Mouse (Mus musculus) lung, embryonic 14.5 days (tissue): ENCODE results near the gene Sccpdh. TPM values are rescaled to one million over a fixed set of nuclear protein-coding genes. Genes with fewer than 3 reads are reported as not detected.
"Not testable (repeated sequence)": the region's sequence is repeated elsewhere in the genome, so short reads cannot be mapped to it uniquely, and the experiment has no call there.

Experiments used
- ATAC-seq: fragments of 200-750 bp; cut with Nextera tagmentation; 2 replicates; pipeline ENCODE4 v1.8.0; 2017; ENCODE audit warnings: mild to moderate bottlenecking, moderate TSS enrichment, moderate library complexity; ENCODE audit not compliant: insufficient read depth
- DNase-seq: peaks from one replicate; pipeline ENCODE4 v3.0.0-alpha.2; 2015
- H3K27ac ChIP-seq: fragments of 300-500 bp; sonication (generic); 2 replicates; pipeline ENCODE4 v1.5.1; 2014; ENCODE audit warnings: low read depth, mild to moderate bottlenecking, moderate library complexity
- H3K27me3 ChIP-seq: fragments of 300-500 bp; sonication (generic); 2 replicates; pipeline ENCODE4 v1.6.1; 2014; ENCODE audit warnings: low read length, control low read depth; ENCODE audit not compliant: insufficient read depth
- H3K36me3 ChIP-seq: fragments of 300-500 bp; sonication (generic); 2 replicates; pipeline ENCODE4 v1.6.1; 2014; ENCODE audit warnings: control low read depth; ENCODE audit not compliant: insufficient read depth
- H3K4me1 ChIP-seq: fragments of 300-500 bp; sonication (generic); 2 replicates; pipeline ENCODE4 v1.6.1; 2014; ENCODE audit warnings: antibody characterized with exemption, control low read depth; ENCODE audit not compliant: insufficient read depth
- H3K4me2 ChIP-seq: fragments of 300-500 bp; sonication (generic); 2 replicates; pipeline ENCODE4 v1.6.1; 2014; ENCODE audit warnings: mild to moderate bottlenecking
- H3K4me3 ChIP-seq: fragments of 300-500 bp; sonication (generic); 2 replicates; pipeline ENCODE4 v1.5.1; 2014; ENCODE audit warnings: low read depth, low read length
- H3K9ac ChIP-seq: fragments of 300-500 bp; sonication (generic); 2 replicates; pipeline ENCODE4 v1.6.1; 2014
- H3K9me3 ChIP-seq: fragments of 300-500 bp; sonication (generic); 2 replicates; pipeline ENCODE4 v1.6.1; 2016; ENCODE audit warnings: low read depth, low read length, control low read depth
- CTCF ChIP-seq: IDR thresholded peaks from 2 replicates; pipeline ENCODE4 v1.5.1; 2016; ENCODE audit warnings: antibody characterized with exemption, low read depth
- WGBS: fragments of 180-500 bp; shearing (Covaris S2); extraction: QIAGEN DNeasy Blood & Tissue Kit; methylation state at CpG from one replicate; pipeline ENCODE4 v1.1.7; 2014; 5-methylcytosine and 5-hydroxymethylcytosine counted together
- polyA plus RNA-seq: library from polyadenylated mRNA; unstranded; fragments of >200 nt; fragmentation: Nextera tagmentation; extraction: Ambion mirVana; gene quantifications from 2 replicates; pipeline ENCODE4 v1.2.1, GENCODE M21; 2014

The Sccpdh gene
- polyA plus RNA-seq, 1 experiment from 2014 or later, result 69.9 TPM

- no peak overlapping the region for H3K9ac ChIP-seq
- H3K36me3 ChIP-seq, result no peaks in the 10 kb centered on the region
- DNase-seq, result no peak
- TF ChIP-seq CTCF, result no peak
- ATAC-seq, result no peak
- no peak overlapping the region for H3K4me2 ChIP-seq
- no peaks in the 10 kb centered on the region for H3K4me1 ChIP-seq
- H3K9me3 ChIP-seq, result no peaks in the 10 kb centered on the region
- H3K27ac ChIP-seq, result no peak overlapping the region
- 77% methylated on average over 11 of the region's 11 CpGs for WGBS
- no peak overlapping the region for H3K4me3 ChIP-seq
- H3K27me3 ChIP-seq, result no peaks in the 10 kb centered on the region
Measured at GRCm38 (mm10) chr1:179632746-179633413, 35.1 kb upstream of the Sccpdh start.

GRCm38 (mm10) chr1:179633414-179633752 is 34.6 kb upstream of the Sccpdh start:
- Histone ChIP-seq H3K36me3 (no peaks in the 10 kb centered on the region), H3K9ac (no peak overlapping the region), H3K9me3 (no peaks in the 10 kb centered on the region), H3K4me1 (no peaks in the 10 kb centered on the region), H3K27ac (no peak overlapping the region), H3K27me3 (no peaks in the 10 kb centered on the region), H3K4me2 (no peak overlapping the region), H3K4me3 (no peak overlapping the region)
- no peak for ATAC-seq
- 30% methylated on average over 1 of the region's 1 CpGs for WGBS
- DNase-seq, result peak; percentile 74
- peak; percentile 69 for TF ChIP-seq CTCF

GRCm38 (mm10) chr1:179634159-179634558 is 33.9 kb upstream of the Sccpdh start:
- Histone ChIP-seq H3K27ac (no peak overlapping the region), H3K4me3 (no peak overlapping the region), H3K9me3 (no peaks in the 10 kb centered on the region), H3K9ac (no peak overlapping the region), H3K4me1 (no peaks in the 10 kb centered on the region), H3K4me2 (no peak overlapping the region), H3K27me3 (no peaks in the 10 kb centered on the region), H3K36me3 (no peaks in the 10 kb centered on the region)
- DNase-seq (no peak), ATAC-seq (no peak)
- whole genome bisulfite sequencing, result 75% methylated on average over 3 of the region's 3 CpGs
- peak; percentile 14; the same call in 1 of the 2 replicates for TF ChIP-seq CTCF

GRCm38 (mm10) chr1:179642726-179643125 is 25.3 kb upstream of the Sccpdh start:
- H3K9ac ChIP-seq, result no peak overlapping the region
- 82% methylated on average over 4 of the region's 4 CpGs for WGBS
- H3K9me3 ChIP-seq, result no peaks in the 10 kb centered on the region
- DNase-seq (no peak), ATAC-seq (no peak)
- no peaks in the 10 kb centered on the region for H3K27me3 ChIP-seq
- H3K4me1 ChIP-seq, result no peaks in the 10 kb centered on the region
- H3K4me2 ChIP-seq, result no peak overlapping the region
- H3K4me3 ChIP-seq, result no peak overlapping the region
- H3K27ac ChIP-seq, result no peak overlapping the region
- TF ChIP-seq CTCF, result no peak
- H3K36me3 ChIP-seq, result no peaks in the 10 kb centered on the region

- TF ChIP-seq CTCF, result no peak
- ATAC-seq, result no peak
- Histone ChIP-seq H3K4me1 (no peaks in the 10 kb centered on the region), H3K27me3 (no peaks in the 10 kb centered on the region), H3K4me2 (no peak overlapping the region), H3K4me3 (no peak overlapping the region), H3K36me3 (no peaks in the 10 kb centered on the region), H3K27ac (no peak overlapping the region), H3K9me3 (no peaks in the 10 kb centered on the region), H3K9ac (no peak overlapping the region)
- WGBS, result 58% methylated on average over 3 of the region's 3 CpGs
- DNase-seq, result no peak
Measured at GRCm38 (mm10) chr1:179644151-179644550, 23.9 kb upstream of the Sccpdh start.

- peak; percentile 91 for ATAC-seq
- DNase-seq, result peak; percentile 95
- Histone ChIP-seq H3K27me3 (no peaks in the 10 kb centered on the region), H3K9ac (no peak overlapping the region), H3K4me3 (no peak overlapping the region), H3K27ac (no peak overlapping the region), H3K4me2 (peak overlapping the region; percentile 48), H3K4me1 (no peaks in the 10 kb centered on the region), H3K9me3 (no peaks in the 10 kb centered on the region), H3K36me3 (no peaks in the 10 kb centered on the region)
- WGBS, result 61% methylated on average over 13 of the region's 13 CpGs
- TF ChIP-seq CTCF, result peak; percentile 91
Measured at GRCm38 (mm10) chr1:179645101-179645979, 22.7 kb upstream of the Sccpdh start.

- H3K9ac ChIP-seq, result no peak overlapping the region
- DNase-seq (no peak), ATAC-seq (no peak; the same call in 1 of the 2 replicates)
- H3K9me3 ChIP-seq, result no peaks in the 10 kb centered on the region
- no peaks in the 10 kb centered on the region for H3K4me1 ChIP-seq
- H3K4me3 ChIP-seq, result no peak overlapping the region
- H3K27me3 ChIP-seq, result no peaks in the 10 kb centered on the region
- H3K4me2 ChIP-seq, result peak overlapping the region; percentile 48
- no peak for TF ChIP-seq CTCF
- WGBS, result 15% methylated on average over 4 of the region's 4 CpGs
- H3K27ac ChIP-seq, result no peak overlapping the region
- no peaks in the 10 kb centered on the region for H3K36me3 ChIP-seq
Measured at GRCm38 (mm10) chr1:179645980-179646268, 22.1 kb upstream of the Sccpdh start.

GRCm38 (mm10) chr1:179648678-179649077 is 19.3 kb upstream of the Sccpdh start:
- not testable (repeated sequence) for H3K27ac ChIP-seq, H3K4me1 ChIP-seq, H3K9me3 ChIP-seq, ATAC-seq, H3K4me2 ChIP-seq, H3K4me3 ChIP-seq, H3K27me3 ChIP-seq, H3K36me3 ChIP-seq, H3K9ac ChIP-seq
- WGBS, result 60% methylated on average over 4 of the region's 5 CpGs
- peak; percentile 36 for DNase-seq
